Mouse (Mus musculus): ENCODE data around the gene Grb2. TPM values are rescaled to one million over a fixed set of nuclear protein-coding genes. Genes with fewer than 3 reads are reported as not detected.

Gene Grb2
- polyA plus RNA-seq, 1 experiment from 2014 or later: 121 TPM

GRCm38 (mm10) chr11:115612410-115613137, 95.8 kb downstream of the Grb2 start, which contains the start of gene Mif4gd:
Gene Mif4gd (minus strand): TSS chr11:115612969.
- 0 out of 2 replicates have a peak, but pooled peaks cover 5% of the 10 kb centered on the region for H3K4me1 ChIP-seq (replicated peaks; ENCODE audit: control insufficient read depth, insufficient read depth, low read length)
- ATAC-seq (ENCODE audit: low FRiP score) (peak; percentile 80), DNase-seq (ENCODE audit: low spot score) (peak; percentile 83)
- H3K36me3 ChIP-seq (replicated peaks; ENCODE audit: control insufficient read depth, insufficient read depth): peaks cover 36% of the 10 kb centered on the region
- peak within 1 kb of the TSS; percentile 95 for H3K4me2 ChIP-seq (replicated peaks)
- WGBS: under 1% methylated on average over 41 of the region's 80 CpGs
- no peaks in the 10 kb centered on the region for H3K9me3 ChIP-seq (ENCODE audit: control insufficient read depth, low read length)
- peak within 1 kb of the TSS; percentile 67 for H3K4me3 ChIP-seq (replicated peaks; ENCODE audit: low read length)
- H3K9ac ChIP-seq: peak within 1 kb of the TSS; percentile 72
- H3K27me3 ChIP-seq (ENCODE audit: control insufficient read depth, insufficient read depth, low read length): peaks cover 9% of the 10 kb centered on the region; the same call in 1 of the 2 replicates
- H3K27ac ChIP-seq: peak within 1 kb of the TSS; percentile 55

GRCm38 (mm10) chr11:115612059-115612409, 96.4 kb downstream of the Grb2 start:
- 0 out of 2 replicates have a peak, but pooled peaks cover 5% of the 10 kb centered on the region for H3K4me1 ChIP-seq (replicated peaks; ENCODE audit: control insufficient read depth, insufficient read depth, low read length)
- H3K27me3 ChIP-seq (ENCODE audit: control insufficient read depth, insufficient read depth, low read length): peaks cover 9% of the 10 kb centered on the region; the same call in 1 of the 2 replicates
- peaks cover 36% of the 10 kb centered on the region for H3K36me3 ChIP-seq (replicated peaks; ENCODE audit: control insufficient read depth, insufficient read depth)
- peak overlapping the region; percentile 55 for H3K27ac ChIP-seq
- H3K4me3 ChIP-seq (replicated peaks; ENCODE audit: low read length): peak overlapping the region; percentile 67
- H3K9ac ChIP-seq: peak overlapping the region; percentile 72
- 3% methylated on average over 13 of the region's 13 CpGs for WGBS
- ATAC-seq (ENCODE audit: low FRiP score) (peak; percentile 29; the same call in 1 of the 2 replicates), DNase-seq (ENCODE audit: low spot score) (peak; percentile 63)
- H3K9me3 ChIP-seq (ENCODE audit: control insufficient read depth, low read length): no peaks in the 10 kb centered on the region
- peak overlapping the region; percentile 95 for H3K4me2 ChIP-seq (replicated peaks)

GRCm38 (mm10) chr11:115611173-115611572, 97.2 kb downstream of the Grb2 start:
- DNase-seq (ENCODE audit: low spot score) (no peak), ATAC-seq (ENCODE audit: low FRiP score) (no peak)
- WGBS: 72% methylated on average over 6 of the region's 6 CpGs
- H3K4me3 ChIP-seq (replicated peaks; ENCODE audit: low read length): no peak overlapping the region
- H3K9ac ChIP-seq: no peak overlapping the region
- no peaks in the 10 kb centered on the region for H3K9me3 ChIP-seq (ENCODE audit: control insufficient read depth, low read length)
- H3K36me3 ChIP-seq (replicated peaks; ENCODE audit: control insufficient read depth, insufficient read depth): peaks cover 42% of the 10 kb centered on the region
- H3K4me2 ChIP-seq (replicated peaks): no peak overlapping the region
- H3K27ac ChIP-seq: no peak overlapping the region
- peaks cover 9% of the 10 kb centered on the region; the same call in 1 of the 2 replicates for H3K27me3 ChIP-seq (ENCODE audit: control insufficient read depth, insufficient read depth, low read length)
- H3K4me1 ChIP-seq (replicated peaks; ENCODE audit: control insufficient read depth, insufficient read depth, low read length): 0 out of 2 replicates have a peak, but pooled peaks cover 5% of the 10 kb centered on the region

- Histone ChIP-seq H3K36me3 (replicated peaks; ENCODE audit: control insufficient read depth, insufficient read depth) (peaks cover 46% of the 10 kb centered on the region), H3K27me3 (ENCODE audit: control insufficient read depth, insufficient read depth, low read length) (peaks cover 9% of the 10 kb centered on the region; the same call in 1 of the 2 replicates), H3K9me3 (ENCODE audit: control insufficient read depth, low read length) (no peaks in the 10 kb centered on the region)
Measured at GRCm38 (mm10) chr11:115609576-115609975, 98.8 kb downstream of the Grb2 start.

GRCm38 (mm10) chr11:115608421-115609399, 99.7 kb downstream of the Grb2 start:
- H3K4me1 ChIP-seq (replicated peaks; ENCODE audit: control insufficient read depth, insufficient read depth, low read length): peaks cover 16% of the 10 kb centered on the region
- H3K27me3 ChIP-seq (ENCODE audit: control insufficient read depth, insufficient read depth, low read length): no peaks in the 10 kb centered on the region; the same call in 1 of the 2 replicates
- 79% methylated on average over 23 of the region's 23 CpGs for WGBS
- ATAC-seq (ENCODE audit: low FRiP score): no peak
- H3K9me3 ChIP-seq (ENCODE audit: control insufficient read depth, low read length): no peaks in the 10 kb centered on the region
- H3K9ac ChIP-seq: no peak overlapping the region
- no peak overlapping the region for H3K27ac ChIP-seq
- H3K36me3 ChIP-seq (replicated peaks; ENCODE audit: control insufficient read depth, insufficient read depth): peaks cover 46% of the 10 kb centered on the region
- H3K4me3 ChIP-seq (replicated peaks; ENCODE audit: low read length): no peak overlapping the region
- no peak for DNase-seq (ENCODE audit: low spot score)
- H3K4me2 ChIP-seq (replicated peaks): no peak overlapping the region

More at GRCm38 (mm10) chr11:115609576-115609975, 98.8 kb downstream of the Grb2 start:
- Histone ChIP-seq H3K27ac (no peak overlapping the region), H3K4me3 (replicated peaks; ENCODE audit: low read length) (no peak overlapping the region), H3K4me1 (replicated peaks; ENCODE audit: control insufficient read depth, insufficient read depth, low read length) (peaks cover 14% of the 10 kb centered on the region), H3K9ac (no peak overlapping the region), H3K4me2 (replicated peaks) (no peak overlapping the region)
- WGBS: 72% methylated on average over 3 of the region's 3 CpGs
- DNase-seq (ENCODE audit: low spot score): no peak
- no peak for ATAC-seq (ENCODE audit: low FRiP score)

- no peak overlapping the region for H3K4me3 ChIP-seq (replicated peaks; ENCODE audit: low read length)
- WGBS: 94% methylated on average over 18 of the region's 18 CpGs
- no peak overlapping the region for H3K4me2 ChIP-seq (replicated peaks)
- no peak overlapping the region for H3K27ac ChIP-seq
- peaks cover 46% of the 10 kb centered on the region for H3K36me3 ChIP-seq (replicated peaks; ENCODE audit: control insufficient read depth, insufficient read depth)
- no peaks in the 10 kb centered on the region for H3K9me3 ChIP-seq (ENCODE audit: control insufficient read depth, low read length)
- H3K27me3 ChIP-seq (ENCODE audit: control insufficient read depth, insufficient read depth, low read length): no peaks in the 10 kb centered on the region
- no peak overlapping the region for H3K9ac ChIP-seq
- ATAC-seq (ENCODE audit: low FRiP score) (no peak), DNase-seq (ENCODE audit: low spot score) (no peak)
- peaks cover 24% of the 10 kb centered on the region for H3K4me1 ChIP-seq (replicated peaks; ENCODE audit: control insufficient read depth, insufficient read depth, low read length)
Measured at GRCm38 (mm10) chr11:115606733-115607132, 101.7 kb downstream of the Grb2 start.

GRCm38 (mm10) chr11:115604304-115604696, 104.1 kb downstream of the Grb2 start:
- DNase-seq (ENCODE audit: low spot score): no peak
- peaks cover 48% of the 10 kb centered on the region for H3K36me3 ChIP-seq (replicated peaks; ENCODE audit: control insufficient read depth, insufficient read depth)

GRCm38 (mm10) chr11:115603476-115604303, 104.7 kb downstream of the Grb2 start, which contains the start of the genes Mrps7 and Gga3:
Gene Mrps7 (plus strand): TSS chr11:115603925.
Gene Gga3 (minus strand): TSS chr11:115604051.
- Histone ChIP-seq H3K9me3 (ENCODE audit: control insufficient read depth, low read length) (no peaks in the 10 kb centered on the region), H3K4me1 (replicated peaks; ENCODE audit: control insufficient read depth, insufficient read depth, low read length) (peaks cover 25% of the 10 kb centered on the region), H3K27ac (peak within 1 kb of the TSS; percentile 98), H3K4me3 (replicated peaks; ENCODE audit: low read length) (peak within 1 kb of the TSS; percentile 89), H3K4me2 (replicated peaks) (peak within 1 kb of the TSS; percentile 89), H3K27me3 (ENCODE audit: control insufficient read depth, insufficient read depth, low read length) (no peaks in the 10 kb centered on the region), H3K9ac (peak within 1 kb of the TSS; percentile 92), H3K36me3 (replicated peaks; ENCODE audit: control insufficient read depth, insufficient read depth) (peaks cover 47% of the 10 kb centered on the region)
- peak; percentile 93 for DNase-seq (ENCODE audit: low spot score)
- WGBS: under 1% methylated on average over 72 of the region's 93 CpGs
- ATAC-seq (ENCODE audit: low FRiP score): peak; percentile 97

More at GRCm38 (mm10) chr11:115604304-115604696, 104.1 kb downstream of the Grb2 start:
- Histone ChIP-seq H3K27ac (peak overlapping the region; percentile 98), H3K4me2 (replicated peaks) (peak overlapping the region; percentile 89), H3K9me3 (ENCODE audit: control insufficient read depth, low read length) (no peaks in the 10 kb centered on the region), H3K4me1 (replicated peaks; ENCODE audit: control insufficient read depth, insufficient read depth, low read length) (peaks cover 25% of the 10 kb centered on the region), H3K27me3 (ENCODE audit: control insufficient read depth, insufficient read depth, low read length) (no peaks in the 10 kb centered on the region), H3K9ac (peak overlapping the region; percentile 92), H3K4me3 (replicated peaks; ENCODE audit: low read length) (peak overlapping the region; percentile 89)
- WGBS: 0% methylated on average over 26 of the region's 26 CpGs
- peak; percentile 16 for ATAC-seq (ENCODE audit: low FRiP score)
